Mouse (Mus musculus) lung, adult 2 months (tissue): ENCODE measurements around the gene Gdf1. TPM values are rescaled to one million over a fixed set of nuclear protein-coding genes. Genes with fewer than 3 reads are reported as not detected.

ENCODE experiments used
- DNase-seq: peaks from one replicate; pipeline ENCODE4 v3.0.0; 2022
- H3K4me1 ChIP-seq: fragments of 200-500 bp; 2 replicates; pipeline ENCODE4 v1.6.1; 2011; ENCODE audit warnings: low read length; ENCODE audit not compliant: control insufficient read depth, insufficient read depth
- H3K4me3 ChIP-seq: fragments of 200-500 bp; replicated peaks from 2 replicates; pipeline ENCODE3; 2011; ENCODE audit warnings: low read depth, mild to moderate bottlenecking, control low read depth, low read length; ENCODE audit errors: extremely low read depth
- CTCF ChIP-seq: fragments of 200-500 bp; IDR thresholded peaks from 2 replicates; pipeline ENCODE4 v1.5.1; 2011; ENCODE audit warnings: mild to moderate bottlenecking, low read length, control low read depth; ENCODE audit not compliant: insufficient read depth
- POLR2A ChIP-seq: fragments of 200-500 bp; IDR thresholded peaks from 2 replicates; pipeline ENCODE4 v1.6.1; 2011; ENCODE audit warnings: low read depth, mild to moderate bottlenecking, control low read depth, low read length, borderline replicate concordance; ENCODE audit errors: extremely low read depth
- WGBS: fragments of 180-500 bp; shearing (Covaris S2); methylation state at CpG from one replicate; pipeline ENCODE4 v1.1.7; 2018; 5-methylcytosine and 5-hydroxymethylcytosine counted together
- polyA plus RNA-seq: library from polyadenylated mRNA; depleted of rRNA; stranded (reverse); fragments of >200 nt; gene quantifications from 2 replicates; pipeline ENCODE4 v1.2.3, GENCODE M21; 2012

Gdf1 gene
- polyA plus RNA-seq, 1 experiment = 1.1 TPM

GRCm38 (mm10) chr8:70302358-70302890, 27.2 kb upstream of the Gdf1 start, which contains the start of the genes Ddx49 and Cope:
TSS of gene Ddx49 (minus strand) at chr8:70302489.
TSS of gene Cope (plus strand) at chr8:70302518.
- Histone ChIP-seq H3K4me3 (peak within 1 kb of the TSS; percentile 99), H3K4me1 (peaks cover 7% of the 10 kb centered on the region)
- TF ChIP-seq CTCF (no peak), POLR2A (peak; percentile 79; the same call in 1 of the 2 replicates)
- peak; percentile 96 for DNase-seq
- WGBS = under 1% methylated on average over 40 of the region's 40 CpGs

GRCm38 (mm10) chr8:70302901-70303300, 26.7 kb upstream of the Gdf1 start:
- H3K4me1 ChIP-seq = peaks cover 7% of the 10 kb centered on the region
- H3K4me3 ChIP-seq = peak overlapping the region; percentile 99
- WGBS = 3% methylated on average over 16 of the region's 16 CpGs
- TF ChIP-seq POLR2A (no peak), CTCF (no peak)
- no peak for DNase-seq

GRCm38 (mm10) chr8:70309311-70309710, 20.3 kb upstream of the Gdf1 start:
- 23% methylated on average over 2 of the region's 2 CpGs for WGBS
- no peak for DNase-seq
- Histone ChIP-seq H3K4me1 (no peaks in the 10 kb centered on the region), H3K4me3 (no peak overlapping the region)
- peak; percentile 48 for TF ChIP-seq CTCF
- no peak for TF ChIP-seq POLR2A

- DNase-seq = no peak
- Histone ChIP-seq H3K4me1 (no peaks in the 10 kb centered on the region), H3K4me3 (no peak overlapping the region)
- WGBS = 49% methylated on average over 2 of the region's 2 CpGs
- TF ChIP-seq POLR2A (no peak), CTCF (no peak)
These were observed 16.2 kb upstream of the Gdf1 start for GRCm38 (mm10) chr8:70313399-70313798.

DNA sequence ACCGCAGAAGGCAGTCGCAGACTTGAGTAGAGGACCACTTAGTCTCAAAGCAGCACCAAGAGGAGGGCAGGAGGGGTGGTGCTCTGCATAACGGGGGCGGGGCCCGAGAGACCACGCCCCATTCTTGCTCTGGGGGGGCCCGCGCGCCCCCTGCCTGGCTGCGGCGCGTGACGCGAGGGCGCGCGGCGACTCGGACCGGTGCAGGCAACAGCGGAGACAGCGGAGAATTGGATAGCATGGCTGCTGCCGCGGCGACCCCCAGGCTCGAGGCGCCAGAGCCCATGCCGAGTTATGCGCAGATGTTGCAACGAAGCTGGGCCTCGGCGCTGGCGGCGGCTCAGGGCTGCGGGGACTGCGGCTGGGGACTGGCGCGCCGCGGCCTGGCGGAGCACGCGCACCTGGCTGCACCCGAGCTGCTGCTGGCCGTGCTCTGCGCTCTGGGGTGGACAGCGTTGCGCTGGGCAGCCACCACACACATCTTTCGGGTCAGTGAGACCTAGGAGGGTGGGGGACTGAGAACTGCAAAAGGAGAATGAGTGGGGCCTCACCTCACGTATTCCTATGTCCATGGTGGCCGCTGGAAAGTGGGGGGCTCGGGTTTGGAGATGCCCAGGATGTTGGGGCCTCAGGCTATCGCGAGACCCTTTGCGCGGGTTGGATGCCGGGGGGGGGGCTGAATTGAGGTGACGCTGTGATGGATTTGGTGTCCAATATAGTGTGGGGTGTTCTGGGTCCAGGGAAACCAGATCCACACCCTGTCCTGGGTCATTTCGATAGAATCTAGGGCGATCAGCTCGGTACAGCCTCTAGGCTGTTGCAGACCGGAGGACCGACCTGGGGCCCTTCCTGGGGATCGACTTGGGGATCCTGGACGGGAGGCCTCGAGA, 13.8 kb upstream of the Gdf1 start, which contains the start of gene Cers1:
Gene Cers1, plus strand, starts transcription at position 152 of the 887 bp plus-strand sequence.
- WGBS = 6% methylated on average over 66 of the region's 66 CpGs
- DNase-seq = peak; percentile 56
- TF ChIP-seq POLR2A (no peak), CTCF (no peak)
- Histone ChIP-seq H3K4me1 (no peaks in the 10 kb centered on the region), H3K4me3 (peak within 1 kb of the TSS; percentile 61)

DNA sequence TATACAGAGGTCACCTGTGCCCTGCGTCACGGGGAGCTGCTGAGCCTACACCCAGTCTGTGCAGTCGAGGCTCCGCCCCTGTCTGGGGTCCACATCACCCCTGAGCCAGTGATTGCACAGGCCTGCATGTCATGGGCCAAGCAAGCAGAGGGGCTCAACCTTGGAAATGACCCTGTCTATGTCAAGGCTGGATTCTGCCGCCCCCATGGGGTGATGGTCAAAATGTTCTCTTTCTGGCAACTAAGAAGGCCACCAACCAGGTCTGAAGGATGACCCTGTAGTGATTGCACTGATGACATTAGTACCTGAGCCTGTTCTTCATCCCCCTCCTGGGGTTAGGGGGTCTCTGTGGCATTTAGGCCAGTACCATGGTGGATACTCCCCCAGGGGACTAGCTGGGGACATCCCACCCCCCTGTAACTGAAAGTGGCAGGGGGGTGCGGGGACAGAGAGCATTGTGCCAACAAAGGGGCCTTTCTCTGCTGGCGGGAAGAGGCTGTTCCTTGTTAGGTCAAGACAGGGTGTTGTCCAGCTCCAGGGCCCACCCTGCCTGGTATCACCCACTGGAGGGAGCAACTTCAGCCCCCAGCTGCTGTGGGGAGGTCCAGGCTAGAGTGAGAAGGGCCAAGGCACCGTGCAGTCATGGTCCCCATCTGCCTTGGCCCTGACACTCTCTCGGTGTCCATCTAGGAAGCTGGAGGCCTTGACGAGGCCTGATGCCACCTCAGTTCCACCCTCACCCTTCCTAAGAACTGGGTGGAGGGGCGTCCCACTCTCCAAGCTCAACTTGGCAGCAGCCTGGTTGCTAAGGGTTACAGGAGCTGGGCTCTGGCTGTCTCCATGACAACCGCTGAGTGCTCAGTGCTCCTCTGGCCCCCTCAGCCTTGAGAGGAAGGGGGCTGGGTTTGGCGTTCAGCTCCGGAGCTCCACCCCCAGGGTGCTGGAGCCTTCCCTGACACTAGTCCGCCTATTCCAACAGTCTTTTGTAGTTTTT, 12.8 kb upstream of the Gdf1 start:
- Histone ChIP-seq H3K4me1 (no peaks in the 10 kb centered on the region), H3K4me3 (no peak overlapping the region)
- DNase-seq = no peak
- TF ChIP-seq POLR2A (no peak), CTCF (no peak)
- WGBS = 31% methylated on average over 15 of the region's 15 CpGs

DNA sequence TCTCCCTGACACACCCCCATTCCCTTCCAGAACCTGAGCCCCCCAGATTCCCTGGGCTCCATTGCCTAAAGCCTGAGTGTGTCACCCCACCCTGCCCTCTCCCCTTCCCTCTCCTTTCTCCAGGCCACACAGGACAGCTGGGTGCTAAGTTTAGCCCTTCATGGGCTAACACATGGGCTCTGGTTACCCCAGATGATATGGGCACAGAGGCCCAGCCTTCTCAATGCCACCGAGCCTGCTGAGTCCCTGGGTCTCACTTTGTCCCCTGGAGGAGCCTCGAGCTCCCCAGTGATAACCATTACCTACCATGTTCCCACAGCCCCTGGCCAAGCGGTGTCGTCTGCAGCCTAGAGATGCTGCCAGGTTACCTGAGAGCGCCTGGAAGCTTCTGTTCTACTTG, 11.7 kb upstream of the Gdf1 start:
- Histone ChIP-seq H3K4me3 (no peak overlapping the region), H3K4me1 (no peaks in the 10 kb centered on the region)
- no peak for DNase-seq
- TF ChIP-seq CTCF (no peak), POLR2A (no peak)
- WGBS = 87% methylated on average over 5 of the region's 5 CpGs

DNA sequence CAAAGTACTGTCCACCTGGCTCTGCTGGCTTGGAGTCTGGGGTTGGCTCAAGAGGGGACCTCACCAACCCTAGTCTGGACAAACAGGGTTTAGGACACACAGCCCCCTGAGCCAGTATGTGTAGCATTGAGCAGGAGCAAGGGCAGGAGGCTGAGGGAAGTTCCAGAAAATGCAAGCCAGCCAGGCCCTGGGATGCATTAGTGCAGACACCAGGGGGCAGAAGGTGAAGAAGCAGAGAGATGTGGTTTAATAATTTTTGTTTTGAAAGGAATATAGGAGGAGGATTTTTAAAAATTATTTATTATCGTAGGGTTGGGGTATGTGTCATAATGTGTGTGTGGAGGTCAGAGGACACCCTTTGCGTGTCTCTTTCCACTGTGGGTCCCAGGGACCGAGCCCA, 5.9 kb upstream of the Gdf1 start:
- no peak for DNase-seq
- TF ChIP-seq CTCF (no peak), POLR2A (no peak)
- Histone ChIP-seq H3K4me1 (no peaks in the 10 kb centered on the region), H3K4me3 (no peak overlapping the region)
- 90% methylated on average over 3 of the region's 3 CpGs for WGBS

- 87% methylated on average over 6 of the region's 6 CpGs for WGBS
These were observed 2.1 kb upstream of the Gdf1 start for GRCm38 (mm10) chr8:70327512-70327911.

More at GRCm38 (mm10) chr8:70327512-70327911, 2.1 kb upstream of the Gdf1 start:
- no peak overlapping the region for H3K4me3 ChIP-seq
- TF ChIP-seq CTCF (no peak), POLR2A (no peak)
- no peaks in the 10 kb centered on the region for H3K4me1 ChIP-seq
- DNase-seq = no peak
